Mouse (Mus musculus): Measurements from ENCODE around the gene Lef1.
A peak's percentile ranks its signal among the peaks of the same experiment; 100 is the strongest.

Lef1 gene

DNA sequence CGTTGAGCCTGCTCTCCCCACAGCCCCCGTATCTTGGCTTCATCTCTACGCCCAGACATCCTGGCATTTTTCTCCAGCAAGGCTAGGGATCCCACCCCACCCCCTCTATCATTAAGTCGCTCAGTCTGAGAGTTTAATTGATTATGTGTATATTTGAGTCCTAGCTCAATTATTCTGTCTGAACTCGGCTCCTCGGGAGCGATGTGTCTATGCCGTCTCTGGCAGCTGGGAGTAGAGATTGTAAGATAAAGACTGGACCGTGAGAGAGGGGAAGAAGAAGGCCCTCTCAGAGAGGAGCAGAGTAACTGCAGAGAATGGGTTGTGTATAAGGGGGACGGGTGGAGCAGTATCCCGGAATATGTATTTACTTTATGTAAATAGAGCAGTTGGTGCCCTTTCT, 80.0 kb downstream of the Lef1 start:
- no peak for DNase-seq (ENCODE audit: low read depth, low spot score)

DNA sequence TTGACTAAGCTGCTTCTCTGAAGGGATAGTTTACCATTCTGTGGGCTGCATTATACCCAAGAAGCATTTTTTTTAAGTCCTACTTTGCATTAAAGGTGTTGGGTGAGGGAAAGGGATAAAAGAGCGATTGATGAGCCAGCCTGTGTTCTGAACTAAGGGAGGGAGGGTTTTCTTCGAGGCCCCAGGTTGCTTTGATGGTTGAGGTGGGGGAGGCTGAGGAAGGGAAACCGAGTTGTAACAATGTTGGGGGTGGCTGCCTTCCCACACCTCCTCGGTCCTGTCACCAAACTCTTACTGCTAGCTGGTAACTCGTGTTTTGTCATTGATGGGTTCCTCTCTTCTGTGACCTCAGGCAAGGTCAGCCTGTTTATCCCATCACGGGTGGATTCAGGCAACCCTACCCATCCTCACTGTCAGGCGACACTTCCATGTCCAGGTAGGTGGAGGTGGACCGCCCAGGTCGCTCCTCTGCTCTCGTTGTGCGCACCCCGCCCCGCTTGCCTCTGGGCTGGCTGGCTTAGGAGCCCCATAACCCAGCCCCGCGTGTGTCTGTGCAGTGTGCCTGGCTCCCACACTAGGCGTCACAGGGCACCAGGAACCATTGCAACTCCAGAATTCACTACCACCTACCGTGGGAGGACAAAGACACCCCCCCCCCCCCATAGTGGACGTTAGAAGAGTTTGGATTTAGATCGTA, 80.5 kb downstream of the Lef1 start:
- DNase-seq (ENCODE audit: low read depth, low spot score) = no peak

DNA sequence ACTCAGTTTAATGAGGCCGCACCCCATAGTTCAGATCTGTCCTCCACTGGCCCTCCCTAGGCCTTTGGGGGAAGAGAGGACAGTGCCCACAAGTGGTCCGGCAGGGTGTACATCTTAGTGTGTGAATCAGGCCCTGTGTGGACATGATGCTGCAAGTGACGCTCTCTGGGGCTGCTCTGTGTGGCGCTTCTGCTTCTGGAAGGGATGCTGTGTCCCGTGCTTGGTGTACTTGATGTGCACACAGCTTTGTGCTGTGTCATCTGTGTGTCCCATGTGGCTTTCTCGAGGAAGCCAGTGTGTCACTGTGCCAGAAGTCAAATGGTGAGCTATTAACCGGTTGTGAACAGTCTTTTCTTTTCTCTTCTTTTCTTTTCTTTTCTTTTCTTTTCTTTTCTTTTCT, 81.2 kb downstream of the Lef1 start:
- no peak for DNase-seq (ENCODE audit: low read depth, low spot score)

DNA sequence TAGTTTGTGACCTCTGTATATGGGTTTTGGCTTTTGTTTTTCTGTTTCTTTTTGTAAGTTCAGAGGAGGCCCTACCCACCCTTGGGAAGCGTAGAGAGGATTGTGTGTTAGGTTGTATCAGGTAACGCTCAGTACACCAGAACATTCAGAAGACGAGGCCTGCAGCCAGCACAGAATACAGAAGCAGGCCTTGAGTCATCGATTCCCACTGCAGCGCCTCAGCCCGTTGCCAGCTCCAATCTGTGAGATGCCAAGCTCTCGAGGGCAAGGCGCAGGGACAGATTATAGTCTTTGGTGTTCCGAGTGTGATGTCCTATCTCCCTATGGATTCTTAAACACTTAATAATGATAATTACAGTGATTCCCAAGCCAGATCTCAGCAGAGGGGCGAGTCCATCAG, 85.8 kb downstream of the Lef1 start:
- DNase-seq (ENCODE audit: low read depth, low spot score) = no peak

DNA sequence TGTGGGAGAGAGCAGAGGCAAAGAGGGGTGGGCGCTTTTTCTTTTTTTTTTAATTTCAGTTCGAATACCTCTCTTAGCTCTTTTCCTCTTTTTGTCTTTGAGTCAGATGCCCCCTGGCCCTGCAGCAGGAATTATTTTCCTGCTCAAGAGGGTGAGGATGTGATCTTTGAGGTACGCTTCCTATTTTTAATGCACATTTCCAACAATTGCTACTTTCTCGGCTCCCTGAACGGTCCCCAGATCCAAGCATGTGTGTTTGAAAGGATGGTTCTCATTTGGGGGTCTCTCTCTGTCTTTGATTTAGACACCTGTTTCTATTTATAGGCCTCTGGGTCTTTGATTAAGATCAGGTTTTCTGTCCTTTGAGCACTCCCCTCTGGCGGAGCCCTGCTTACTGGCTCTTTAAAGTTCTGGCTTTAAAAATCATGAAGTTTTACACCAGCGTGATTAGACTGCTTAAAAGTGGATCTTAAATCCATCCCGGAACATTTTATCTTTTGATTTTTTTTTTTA, 86.3 kb downstream of the Lef1 start:
- no peak for DNase-seq (ENCODE audit: low read depth, low spot score)

DNA sequence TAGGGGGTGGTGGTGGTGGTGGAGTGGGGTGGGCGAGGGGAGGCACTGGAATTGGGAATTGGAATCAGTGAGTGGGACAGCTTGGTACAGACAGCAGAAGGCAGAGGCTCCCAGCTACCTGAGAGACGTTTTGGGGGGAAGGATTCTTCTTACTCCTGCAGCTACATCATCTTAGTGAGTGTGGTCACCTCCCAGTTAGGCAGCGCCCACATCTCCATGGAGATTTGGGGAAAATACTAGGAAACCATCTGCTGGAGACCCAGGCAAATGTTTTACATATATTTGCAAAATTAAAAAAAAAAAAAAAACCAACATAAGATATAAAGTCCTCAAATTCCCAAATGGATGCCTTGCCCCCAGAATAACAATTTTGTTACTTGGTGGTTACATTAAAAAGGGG, 88.7 kb downstream of the Lef1 start:
- no peak for DNase-seq (ENCODE audit: low read depth, low spot score)

DNA sequence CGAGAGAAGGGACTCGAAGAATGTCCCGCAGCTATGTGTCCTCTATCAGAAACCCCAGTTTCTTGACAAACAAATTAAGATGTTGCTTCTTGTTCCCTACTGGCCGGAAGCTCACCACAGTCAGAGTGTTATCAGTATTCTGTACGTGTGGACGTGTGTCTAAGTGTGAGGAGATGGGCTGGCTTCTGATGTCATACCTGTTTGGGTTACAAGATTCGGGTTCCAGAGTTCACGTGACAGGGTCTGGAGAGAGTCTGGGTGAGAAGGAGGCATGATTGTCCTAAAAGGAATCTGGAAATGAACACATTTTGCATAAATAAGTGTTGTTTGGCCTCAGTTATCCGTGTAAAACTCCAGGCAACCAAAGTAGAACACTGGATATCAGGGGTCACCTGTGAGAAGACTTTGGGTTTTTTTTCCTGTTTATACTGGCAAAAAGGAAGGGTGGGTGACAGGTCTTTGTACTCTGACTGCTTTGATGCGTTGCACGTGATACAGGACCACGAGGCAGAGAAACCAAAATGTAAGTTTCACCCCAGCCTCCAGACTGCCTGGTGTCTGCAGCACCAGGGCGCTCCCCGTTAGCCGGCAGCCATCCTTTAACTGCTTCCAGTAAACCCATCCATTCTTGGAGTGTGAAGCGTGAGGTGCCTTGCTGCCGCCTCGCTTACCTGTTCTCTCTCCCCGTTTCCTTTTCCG, 89.5 kb downstream of the Lef1 start:
- no peak for DNase-seq (ENCODE audit: low read depth, low spot score)

DNA sequence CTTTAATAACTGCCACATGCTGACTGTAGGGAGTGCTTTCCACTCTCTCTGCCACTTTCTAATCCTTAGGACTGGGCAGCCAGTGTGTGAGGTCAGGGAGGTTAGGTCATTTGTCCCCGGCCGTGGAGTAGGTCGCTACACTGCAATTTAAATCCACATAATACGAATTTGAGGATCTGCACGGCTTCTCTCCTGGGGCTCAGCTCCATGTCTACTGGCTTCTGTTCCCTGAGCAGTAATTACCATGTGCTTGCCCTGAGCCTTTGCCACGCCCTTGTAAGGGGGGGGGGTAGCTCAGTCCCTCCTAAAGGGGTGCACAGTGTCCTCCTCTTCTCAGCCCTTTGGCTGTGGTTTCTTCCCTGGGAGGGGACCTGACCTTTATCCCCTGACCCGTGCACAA, 92.0 kb downstream of the Lef1 start:
- no peak for DNase-seq (ENCODE audit: low read depth, low spot score)

DNA sequence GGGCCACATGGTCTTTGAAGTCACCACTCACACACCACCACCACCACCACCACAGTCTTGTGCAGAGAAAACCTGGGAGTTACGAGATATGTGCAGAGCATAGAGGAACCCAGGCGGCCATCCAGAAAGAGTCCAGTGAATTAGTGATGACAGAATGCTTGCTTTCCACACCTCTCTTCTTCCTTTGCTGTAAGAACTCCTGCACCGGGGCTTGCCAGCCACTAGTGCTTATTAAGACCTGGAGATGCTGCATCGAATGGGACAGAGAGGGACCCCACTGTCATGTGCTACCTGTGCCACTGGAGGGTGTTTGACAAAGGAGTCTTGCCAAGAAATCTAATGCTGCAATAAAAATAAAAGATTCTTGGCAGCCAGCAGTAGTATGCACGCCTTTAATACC, 97.6 kb downstream of the Lef1 start:
- no peak for DNase-seq (ENCODE audit: low read depth, low spot score)

DNA sequence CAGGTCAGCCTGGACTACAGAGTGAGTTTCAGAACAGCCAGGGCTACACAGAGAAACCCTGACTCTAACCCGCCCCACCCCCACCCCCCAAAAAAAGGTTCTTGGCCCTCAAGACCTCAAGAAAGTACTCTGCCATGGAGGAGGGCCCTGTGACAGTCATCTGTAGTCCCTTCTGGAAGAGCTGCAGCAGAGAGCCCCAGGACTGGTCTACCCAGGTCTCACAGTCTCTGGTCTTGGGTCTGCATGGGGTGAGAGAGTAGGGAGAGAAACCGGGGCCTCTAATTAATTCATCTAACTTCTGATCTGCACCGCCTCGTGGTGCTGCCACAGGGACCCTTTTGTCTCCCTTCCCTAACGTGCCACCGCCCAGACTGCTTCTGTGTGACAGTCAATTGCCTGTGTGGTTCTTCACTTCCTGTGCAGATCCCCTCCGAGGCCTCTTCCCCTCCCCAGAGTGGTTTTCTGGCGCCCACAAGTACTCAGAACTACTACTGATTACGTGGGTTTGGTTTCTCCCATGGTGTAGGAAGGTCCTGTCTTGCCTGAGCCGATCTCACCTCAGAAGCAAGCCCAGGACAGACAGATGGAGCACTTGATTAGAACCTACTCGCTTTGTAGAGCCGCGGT, 98.1 kb downstream of the Lef1 start:
- DNase-seq (ENCODE audit: low read depth, low spot score) = no peak

DNA sequence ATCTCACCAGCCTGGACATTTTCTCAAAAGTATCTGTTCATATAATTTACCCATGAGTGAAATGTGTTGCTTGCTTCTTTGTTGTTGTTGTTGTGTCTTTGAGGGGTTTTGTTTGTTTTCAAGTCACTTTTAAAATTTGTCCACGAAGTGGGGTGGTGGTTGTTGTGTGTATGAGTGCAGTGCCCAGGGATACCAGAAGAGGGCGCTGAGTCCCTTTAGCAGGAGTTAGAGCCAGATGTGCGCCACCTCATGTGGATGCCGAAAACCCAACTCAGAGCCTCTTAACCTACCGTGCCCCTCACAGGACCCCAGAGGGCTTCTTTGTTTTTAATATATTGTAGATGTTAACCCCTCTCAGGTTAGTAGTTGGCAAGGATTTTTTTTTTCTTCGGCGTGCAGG, 101.9 kb downstream of the Lef1 start:
- DNase-seq (ENCODE audit: low read depth, low spot score) = no peak

DNA sequence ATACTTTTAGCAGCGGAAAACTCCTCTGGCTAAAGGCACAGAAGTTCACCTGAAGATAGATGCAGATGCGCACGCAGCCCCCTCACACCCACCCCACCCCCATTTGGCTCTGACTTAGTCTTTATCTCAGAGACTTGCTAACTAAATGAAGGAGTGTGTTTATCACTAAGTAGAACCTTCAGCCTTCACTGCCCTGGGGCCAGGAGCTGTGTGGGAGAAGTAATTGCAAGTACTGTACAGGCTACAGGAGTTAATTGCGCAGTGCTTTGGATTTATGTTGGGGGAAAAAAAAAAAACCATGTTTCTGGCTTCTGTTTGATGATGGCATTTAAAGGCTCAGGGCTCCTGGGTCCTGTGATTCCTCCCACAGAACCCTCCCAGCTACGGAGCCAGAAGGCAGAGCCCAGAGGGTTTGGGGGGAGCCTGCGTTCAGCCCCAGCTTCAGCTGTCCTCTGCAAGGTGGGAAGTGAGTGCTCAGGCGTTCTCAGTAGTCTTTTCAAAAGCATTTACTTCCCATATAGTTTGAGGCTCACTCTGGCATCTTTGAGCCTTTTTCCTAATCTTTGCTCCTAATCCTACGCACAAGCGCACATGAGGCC, 103.9 kb downstream of the Lef1 start:
- DNase-seq (ENCODE audit: low read depth, low spot score) = no peak

DNA sequence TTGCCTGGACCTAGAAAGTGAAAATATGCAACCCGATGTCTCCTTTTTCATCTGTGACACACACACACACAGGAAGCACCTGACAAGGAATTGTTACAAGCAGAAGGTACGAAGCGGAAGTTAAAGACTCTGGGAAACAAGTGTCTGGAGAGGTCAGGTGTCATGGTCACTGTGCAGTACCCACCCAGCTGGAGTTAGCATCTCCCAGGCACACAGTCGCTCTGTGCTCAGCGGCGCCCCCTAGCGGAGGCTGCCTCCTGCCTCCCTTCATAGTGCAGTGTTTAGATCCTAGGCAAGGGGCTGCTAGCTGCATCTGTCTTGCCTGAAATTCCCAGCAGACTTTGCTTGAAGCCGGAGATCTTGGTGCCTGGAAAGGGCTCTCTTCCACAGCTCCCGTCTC, 104.6 kb downstream of the Lef1 start:
- peak; percentile 6 for DNase-seq (ENCODE audit: low read depth, low spot score)

DNA sequence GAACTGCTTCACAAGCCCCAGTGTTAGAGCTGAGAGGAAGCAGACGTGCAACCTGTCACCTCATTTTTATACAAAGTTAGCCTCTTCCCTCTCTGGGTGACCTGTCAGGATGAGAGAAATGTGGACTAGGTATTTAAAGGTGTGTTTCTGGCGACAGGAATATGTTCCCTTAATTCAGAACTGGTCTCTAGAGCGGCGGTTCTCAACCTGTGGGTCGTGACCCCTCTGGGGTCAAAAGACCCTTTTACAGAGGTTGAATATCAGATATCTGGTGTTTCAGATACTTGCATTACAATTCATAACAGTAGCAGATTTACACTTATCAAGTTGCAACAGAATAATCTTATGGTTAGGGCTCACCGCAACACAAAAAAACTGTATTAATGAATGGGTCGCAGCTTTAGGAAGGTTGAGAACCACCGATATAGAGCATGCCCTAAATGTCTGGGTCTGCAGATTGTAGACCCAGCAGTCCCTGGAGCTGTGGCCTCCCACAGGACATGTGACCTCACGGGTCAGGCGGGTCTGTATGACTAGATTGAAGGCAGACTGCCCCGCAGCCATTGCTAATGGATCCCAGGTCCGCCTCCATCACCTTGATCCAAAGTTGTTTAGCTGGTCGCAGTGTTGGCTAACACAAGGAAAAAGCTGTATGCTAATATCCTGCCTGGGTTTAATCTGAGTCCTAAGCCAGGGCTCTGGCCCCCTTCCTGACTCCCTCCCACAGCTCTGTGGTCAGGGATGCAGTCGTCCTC, 108.5 kb downstream of the Lef1 start:
- DNase-seq (ENCODE audit: low read depth, low spot score) = no peak

DNA sequence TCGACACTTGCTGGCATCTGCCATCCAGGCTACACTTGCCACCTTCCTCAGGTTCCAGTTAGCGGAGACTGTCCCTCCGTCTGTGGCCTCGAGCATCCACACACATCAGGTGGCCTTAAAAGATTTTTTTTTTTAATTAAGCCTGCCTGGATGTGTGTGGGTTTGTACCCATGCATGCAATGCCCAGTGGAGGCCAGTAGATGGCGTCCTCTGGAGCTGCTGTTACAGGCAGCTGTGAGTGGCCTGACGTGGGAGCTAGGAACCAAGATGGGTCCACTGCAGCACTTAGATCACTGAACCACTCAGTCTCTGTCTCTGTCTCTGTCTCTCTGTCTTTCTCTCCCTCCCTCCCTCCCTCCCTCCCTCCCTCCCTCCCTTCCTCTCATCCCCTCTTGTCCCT, 117.8 kb downstream of the Lef1 start:
- DNase-seq (ENCODE audit: low read depth, low spot score) = no peak

DNA sequence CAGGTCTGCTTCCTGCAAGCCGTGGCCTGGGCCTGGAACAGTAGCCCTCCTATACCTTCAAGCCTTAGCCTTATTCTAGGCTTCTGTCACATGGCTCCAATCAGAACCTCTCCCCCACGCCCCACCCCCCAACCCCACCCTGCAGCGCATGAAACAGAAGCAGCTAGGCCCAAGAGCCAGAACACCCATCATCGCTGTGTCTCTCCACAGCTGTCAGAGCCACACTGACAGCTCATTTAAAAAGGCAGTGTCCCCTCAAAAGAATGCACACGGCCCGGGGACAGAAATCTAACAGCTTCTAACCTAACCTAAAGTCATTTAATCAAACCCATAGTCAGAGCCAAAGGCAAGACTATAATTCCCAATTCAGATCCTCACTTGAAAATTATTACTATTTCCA, 126.8 kb downstream of the Lef1 start:
- no peak for DNase-seq (ENCODE audit: low read depth, low spot score)

DNA sequence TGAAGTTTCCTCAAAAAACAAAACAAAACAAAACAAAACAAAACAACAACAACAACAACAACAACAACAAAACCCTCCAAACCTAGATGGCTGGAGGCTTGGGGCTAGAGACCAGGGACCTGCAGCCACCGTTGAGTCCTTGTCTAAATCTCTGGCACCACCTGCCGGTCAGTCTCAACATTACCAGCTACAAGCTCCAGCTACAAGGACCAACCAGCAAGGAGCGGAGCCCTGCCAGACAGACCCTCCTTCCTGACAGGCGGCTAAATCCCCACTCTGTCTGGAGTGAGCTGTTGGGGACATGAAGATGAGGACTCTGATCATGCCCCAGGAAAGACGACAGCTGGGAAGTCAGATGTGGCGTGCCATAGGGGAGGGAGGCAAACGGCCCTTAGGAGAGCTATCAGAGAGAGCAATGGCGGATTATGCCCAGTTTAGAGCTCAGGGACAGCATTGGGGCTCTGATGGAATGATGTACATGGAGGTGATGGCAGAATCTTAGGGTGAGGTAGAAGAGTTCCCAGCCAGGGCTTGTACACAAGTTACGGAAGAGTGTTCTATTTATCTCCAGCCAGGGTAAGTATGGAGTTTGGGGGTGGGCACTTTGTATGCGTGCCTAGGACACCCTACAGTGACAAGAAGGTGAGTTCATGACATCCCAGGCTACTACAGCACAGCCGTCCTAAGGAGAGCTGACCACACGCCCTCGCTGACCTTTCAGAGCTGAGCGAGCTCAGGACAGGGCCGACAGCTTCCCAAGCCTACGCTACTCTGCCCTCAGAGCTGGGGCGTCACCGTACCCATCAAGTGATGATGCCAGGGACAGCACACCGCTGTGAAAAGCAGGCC, 127.7 kb downstream of the Lef1 start:
- no peak for DNase-seq (ENCODE audit: low read depth, low spot score)

DNA sequence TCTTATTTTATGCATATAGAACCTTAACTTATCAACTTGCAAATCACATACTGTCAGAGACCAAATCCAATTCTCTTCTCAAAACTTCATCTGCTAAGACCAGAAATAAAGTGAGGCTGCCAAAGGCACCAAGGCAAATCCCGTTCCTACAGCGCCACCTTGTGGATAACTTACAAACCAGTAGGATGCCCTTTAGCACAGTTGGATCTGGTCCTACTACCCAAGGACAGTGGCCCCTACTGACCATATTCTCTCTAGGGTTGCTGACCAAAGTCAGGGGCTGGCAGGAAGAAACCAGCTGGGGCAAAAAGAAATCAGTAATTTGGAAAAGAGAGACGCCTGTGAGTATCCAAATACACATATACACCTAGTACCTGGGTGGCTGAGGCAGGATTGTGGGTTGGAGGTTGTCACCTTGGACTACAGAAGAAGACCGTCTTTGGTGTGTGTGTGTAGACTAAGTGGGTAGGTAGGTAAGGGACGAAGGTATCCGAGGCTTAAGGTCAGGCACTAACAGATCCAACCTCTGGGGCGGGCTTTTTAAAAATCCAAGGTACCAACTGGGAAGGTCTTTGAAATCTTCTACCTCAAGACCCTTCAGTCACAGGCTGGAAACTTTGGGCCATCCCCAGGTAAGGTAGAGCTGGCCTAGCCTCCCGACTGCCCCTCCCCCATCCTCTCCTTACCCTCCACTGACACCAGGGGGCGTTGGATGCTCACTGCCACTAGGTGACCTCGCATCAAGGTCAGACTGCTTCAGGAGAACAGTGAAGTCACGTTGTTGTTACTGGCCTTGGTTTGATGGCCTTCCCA, 135.7 kb downstream of the Lef1 start:
- DNase-seq (ENCODE audit: low read depth, low spot score) = peak; percentile 4

DNA sequence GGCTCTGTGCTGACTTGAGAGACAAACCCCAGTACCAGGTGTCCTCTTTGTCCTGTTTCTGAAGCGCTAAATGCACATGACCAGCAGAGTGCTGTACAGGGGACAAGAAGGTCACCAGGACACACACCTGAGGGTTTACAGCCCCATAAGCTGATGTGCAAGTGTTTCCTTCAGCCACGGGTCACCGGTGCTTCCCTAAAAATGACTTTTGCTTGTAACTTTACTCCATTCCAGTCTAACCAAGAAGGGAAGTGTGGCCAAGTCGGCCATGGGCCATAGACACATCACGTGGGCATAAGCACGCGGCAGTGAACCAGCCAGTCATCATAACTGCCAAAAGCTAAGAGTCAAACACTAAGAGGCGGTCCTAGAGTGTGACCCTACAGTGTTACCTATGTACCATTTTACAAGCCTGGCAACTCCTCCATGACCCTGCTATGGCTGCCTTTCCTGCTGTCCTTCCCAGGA, 136.3 kb downstream of the Lef1 start:
- no peak for DNase-seq (ENCODE audit: low read depth, low spot score)

DNA sequence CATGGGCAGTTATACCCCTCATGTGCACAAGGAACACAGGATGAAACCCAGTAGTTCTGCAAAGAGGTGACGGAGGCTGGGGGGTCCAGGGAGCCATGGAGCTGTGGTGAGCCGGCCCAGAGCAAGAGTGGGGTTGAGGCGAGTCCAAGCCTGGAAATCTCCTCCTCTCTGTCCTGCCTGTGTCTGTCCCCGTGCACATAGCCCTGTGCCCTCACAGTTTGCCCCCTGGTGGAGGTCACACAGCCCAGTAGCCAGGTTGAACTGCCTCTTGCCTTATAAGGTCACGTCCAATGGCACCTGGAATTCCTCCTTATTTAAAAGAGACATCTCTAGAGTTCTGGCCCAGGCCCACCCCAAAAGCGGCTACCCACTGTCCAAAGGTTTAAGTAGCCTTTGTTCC, 137.2 kb downstream of the Lef1 start:
- no peak for DNase-seq (ENCODE audit: low read depth, low spot score)
